ENCODE assay signal across 18 mouse cellular contexts in the genomic region with DNA sequence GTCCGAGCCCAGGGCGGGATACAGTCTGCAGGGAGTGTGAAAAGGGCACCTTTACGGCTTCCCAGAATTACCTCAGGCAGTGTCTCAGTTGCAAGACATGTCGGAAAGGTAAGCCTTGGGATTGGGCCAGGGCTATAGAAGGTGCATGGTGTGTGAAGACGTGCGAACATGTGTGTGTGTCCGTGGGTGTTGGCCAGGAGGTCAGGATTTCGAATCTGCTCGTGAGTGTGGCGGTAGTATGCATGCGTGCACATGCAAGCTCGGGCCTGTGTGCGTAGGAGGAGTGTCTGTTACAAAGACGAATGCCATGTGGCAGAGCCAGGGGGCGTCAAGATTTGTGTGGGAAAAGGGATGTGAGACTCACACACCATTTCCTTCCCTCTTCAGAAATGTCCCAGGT. TPM values are rescaled to one million over a fixed set of nuclear protein-coding genes. Genes with fewer than 3 reads are reported as not detected.
"Had no signal": no experiment of that assay in that cellular context is flagged by ENCODE, and none has a peak within 500 bp of the region (broad histone marks: within the 10 kb centered on the region; RNA-seq: fewer than 3 reads in every experiment).

No protein-coding gene starts in this region.

- H3K9me3 ChIP-seq: kidney, embryonic 15.5 days; midbrain, embryonic 12.5 days; midbrain, embryonic 15.5 days; neural tube, embryonic 12.5 days; neural tube, embryonic 15.5 days; stomach, embryonic 15.5 days had no signal

- H3K36me3 ChIP-seq: midbrain, embryonic 15.5 days; neural tube, embryonic 15.5 days had no signal

- H3K27me3 ChIP-seq: kidney, embryonic 15.5 days; stomach, embryonic 15.5 days had no signal

- DNase-seq: kidney, adult 8-10 months; kidney, postnatal 14 days; kidney, postnatal 4 days; liver, postnatal 0 days; lung, embryonic 14.5 days; retina, postnatal 1 day; right cerebral cortex, postnatal 25 days; spleen, adult 18-20 months; thymus, adult 18-20 months; thymus, postnatal 36 days had no signal

- H3K27ac ChIP-seq: kidney, embryonic 15.5 days; liver, embryonic 14.5 days; macrophage; midbrain, embryonic 12.5 days; midbrain, embryonic 15.5 days; neural tube, embryonic 12.5 days; neural tube, embryonic 15.5 days; stomach, embryonic 15.5 days had no signal

- H3K4me3 ChIP-seq: kidney, embryonic 15.5 days; midbrain, embryonic 12.5 days; midbrain, embryonic 15.5 days; neural tube, embryonic 12.5 days; neural tube, embryonic 15.5 days; stomach, embryonic 15.5 days had no signal

RNA-seq across cellular contexts. Expression of gene Plekhg6, which starts 23.3 kb away (rescaled TPM):
- polyA plus RNA-seq: macrophage had no signal
